ENCODE assay signal across 8 mouse cellular contexts in the genomic region with DNA sequence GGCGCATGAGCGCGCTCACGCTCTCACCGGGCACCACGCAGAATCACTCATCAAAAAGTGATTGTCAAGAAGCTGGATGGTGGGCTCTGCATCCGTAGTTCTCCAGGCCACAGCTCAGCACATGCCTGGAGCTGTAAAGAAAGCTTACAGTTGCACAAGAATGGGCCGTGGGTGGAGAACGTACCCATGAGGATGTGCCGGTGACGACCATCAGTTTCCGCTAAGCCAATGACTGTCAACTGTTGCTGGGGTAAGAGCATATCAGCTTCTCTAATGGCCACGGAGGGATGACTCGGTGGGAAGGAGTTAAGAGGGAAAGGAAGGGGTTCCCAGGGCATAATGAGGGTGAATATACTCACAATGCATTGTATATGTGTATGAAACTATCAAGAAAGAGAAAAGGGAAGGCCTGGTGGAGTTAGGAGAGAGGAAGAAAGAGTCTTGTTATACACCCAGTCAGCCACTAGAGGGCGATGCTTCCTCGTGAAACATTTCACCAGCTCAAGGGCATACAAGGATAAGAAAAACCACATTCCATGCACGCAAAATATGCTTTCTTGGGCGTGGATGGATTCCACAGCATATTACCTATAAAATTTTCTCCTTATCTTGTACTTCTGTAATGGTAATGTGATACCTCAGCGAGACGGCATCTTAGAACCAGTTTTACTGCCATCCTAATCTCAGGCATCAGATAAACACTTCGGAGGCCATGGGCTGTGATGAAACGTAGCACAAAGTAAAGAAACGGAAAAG. TPM values are rescaled to one million over a fixed set of nuclear protein-coding genes. Genes with fewer than 3 reads are reported as not detected.
DNase-seq lines count a peak whose midpoint lies in the region; ATAC-seq and TF ChIP-seq lines count a peak whose summit lies in the region.

No protein-coding gene starts in this region.

- H3K36me3 ChIP-seq in ES-E14 (ENCODE audit: control insufficient read depth, insufficient read depth, low read length, poor library complexity, severe bottlenecking): no peaks in the 10 kb centered on the region

- TF ChIP-seq POLR2A in cerebellum, adult 2 months (IDR thresholded peaks at IDR 0.05; ENCODE audit: borderline replicate concordance, insufficient read depth, low read length): no peak

- no peak overlapping the region for H3K27ac ChIP-seq in ES-E14 (ENCODE audit: insufficient read depth, low read depth, low read length, poor library complexity, severe bottlenecking)
- no peak overlapping the region for H3K27ac ChIP-seq in cerebellum, adult 2 months (ENCODE audit: insufficient read depth, low read length)

- no peaks in the 10 kb centered on the region for H3K9me3 ChIP-seq in ES-E14 (ENCODE audit: control insufficient read depth, insufficient read depth, low read depth, low read length)

- WGBS in cerebellum, adult 2 months: 57% methylated on average over 23 of the region's 23 CpGs

- DNase-seq in B cell, adult 2 months: peak; percentile 61 to 62
- DNase-seq in ES-E14 (ENCODE audit: low read depth, low spot score): peak; percentile 56
- DNase-seq in cerebellum, adult 2 months: peak; percentile 55 to 59
- DNase-seq in kidney, postnatal 36 days: peak; percentile 59 to 77
- DNase-seq in lung, adult 18-20 months: peak; percentile 52 to 62
- peak; percentile 53 for DNase-seq in retina, adult 2 months (ENCODE audit: low read depth, low spot score)

- TF ChIP-seq CTCF in cerebellum, adult 2 months (IDR thresholded peaks at IDR 0.05; ENCODE audit: borderline replicate concordance, insufficient read depth, low read depth, low read length): peak; percentile 80

- H3K27me3 ChIP-seq in cerebellum, adult 2 months (ENCODE audit: control insufficient read depth, insufficient read depth, low read length): no peaks in the 10 kb centered on the region

- H3K4me1 ChIP-seq in ES-E14 (ENCODE audit: control insufficient read depth in 2 of 2, insufficient read depth in 2 of 2, low read length in 2 of 2, poor library complexity in 1 of 2): 0 out of 4 replicates have a peak, but pooled peaks cover 0 to 3% of the 10 kb centered on the region in 2 experiments
- peaks cover 2% of the 10 kb centered on the region; the same call in 1 of the 2 replicates for H3K4me1 ChIP-seq in cerebellum, adult 2 months (ENCODE audit: control insufficient read depth, insufficient read depth, low read length)

- peak; percentile 84 for ATAC-seq in granulocyte monocyte progenitor cell, adult 5-6 weeks (replicated peaks; ENCODE audit: poor library complexity, severe bottlenecking)
- ATAC-seq in activated CD4-positive, CD25-positive, alpha-beta regulatory T cell, adult 4 months: no peak

- in situ Hi-C loops in ES-E14 (cut with MboI; ENCODE audit: low sequenced_read_pairs in 2 of 2, unreplicated experiment in 2 of 2): no loop called here

- no peak overlapping the region for H3K4me3 ChIP-seq in ES-E14 (ENCODE audit: insufficient read depth in 1 of 2, low read depth in 1 of 2, low read length in 2 of 2, poor library complexity in 1 of 2, severe bottlenecking in 1 of 2)
- H3K4me3 ChIP-seq in cerebellum, adult 2 months (replicated peaks; ENCODE audit: insufficient read depth, low read depth, low read length): no peak overlapping the region

- H3K9ac ChIP-seq in ES-E14 (ENCODE audit: insufficient read depth, low read depth, low read length, poor library complexity, severe bottlenecking): no peak overlapping the region

TF ChIP-seq in ES-E14, 5 proteins besides CTCF, POLR2A, EP300 and RAD21:
- no peak for TF ChIP-seq ZNF384 (IDR thresholded peaks at IDR 0.05; ENCODE audit: low read depth, low read length)
- no peak for TF ChIP-seq HCFC1 (IDR thresholded peaks at IDR 0.05; ENCODE audit: borderline replicate concordance, insufficient read depth, low read length)
- TF ChIP-seq ZC3H11A (IDR thresholded peaks at IDR 0.05; ENCODE audit: borderline replicate concordance, low read depth, low read length): peak; percentile 40; the same call in 1 of the 2 replicates

RNA-seq across cellular contexts. Expression of a gene that starts 50.4 kb away (rescaled TPM):
- 9.4 and 18.3 TPM in 2 replicates for total RNA-seq in ES-E14 (2012; rRNA removed)
- 0.11 and 0.23 TPM in 2 replicates for polyA plus RNA-seq in cerebellum, adult 2 months (2012; rRNA removed)
- total RNA-seq in granulocyte monocyte progenitor cell, adult 5-6 weeks (2014; fragmentation: Nextera tagmentation): 5.2 TPM in 1 of 2 replicates, not detected in the other
- not detected in 2 replicates for total RNA-seq in granulocyte monocyte progenitor cell, adult 5-6 weeks (2017)
- under 1 TPM in 1 of 2 experiments, not detected in 1; 0.20 TPM for polyA plus RNA-seq in activated CD4-positive, CD25-positive, alpha-beta regulatory T cell, adult 4 months (2017; shearing (Covaris generic))
